Mouse (Mus musculus) T-cell, adult 2 months (primary cell): Measurements from ENCODE around the gene Fermt1.

Experiments used
- DNase-seq: peaks from one replicate; pipeline ENCODE4 v3.0.0; 2022; ENCODE audit warnings: low spot score

Fermt1 gene

GRCm38 (mm10) chr2:132945326-132946207 lies at the start of gene Fermt1:
Fermt1 (minus strand) TSS chr2:132945906.
- no peak for DNase-seq

- no peak for DNase-seq
Measured at GRCm38 (mm10) chr2:132992659-132993531, 47.2 kb upstream of the Fermt1 start.

- no peak for DNase-seq
Measured at GRCm38 (mm10) chr2:132989778-132990564, 44.3 kb upstream of the Fermt1 start.

- no peak for DNase-seq
Measured at GRCm38 (mm10) chr2:132973346-132973745, 27.6 kb upstream of the Fermt1 start.

- no peak for DNase-seq
Measured at GRCm38 (mm10) chr2:132970772-132971173, 25.1 kb upstream of the Fermt1 start.

- DNase-seq = no peak
Measured at GRCm38 (mm10) chr2:132957786-132958185, 12.1 kb upstream of the Fermt1 start.

- DNase-seq = no peak
Measured at GRCm38 (mm10) chr2:132952197-132952596, 6.5 kb upstream of the Fermt1 start.

GRCm38 (mm10) chr2:132948174-132948573 lies 2.5 kb upstream of the Fermt1 start:
- no peak for DNase-seq

- DNase-seq = no peak
Measured at GRCm38 (mm10) chr2:132946976-132947375, 1.3 kb upstream of the Fermt1 start.

GRCm38 (mm10) chr2:132944711-132945325 lies 888 bp downstream of the Fermt1 start:
- DNase-seq = no peak

- DNase-seq = no peak
Measured at GRCm38 (mm10) chr2:132943997-132944396, 1.7 kb downstream of the Fermt1 start.

- DNase-seq = no peak
Measured at GRCm38 (mm10) chr2:132943596-132943995, 2.1 kb downstream of the Fermt1 start.

GRCm38 (mm10) chr2:132939056-132939455 lies 6.7 kb downstream of the Fermt1 start:
- no peak for DNase-seq

- DNase-seq = no peak
Measured at GRCm38 (mm10) chr2:132936176-132936575, 9.5 kb downstream of the Fermt1 start.

GRCm38 (mm10) chr2:132934711-132935110 lies 11.0 kb downstream of the Fermt1 start:
- no peak for DNase-seq

GRCm38 (mm10) chr2:132934142-132934541 lies 11.6 kb downstream of the Fermt1 start:
- DNase-seq = no peak

GRCm38 (mm10) chr2:132928999-132929398 lies 16.7 kb downstream of the Fermt1 start:
- DNase-seq = no peak

GRCm38 (mm10) chr2:132927871-132928270 lies 17.8 kb downstream of the Fermt1 start:
- no peak for DNase-seq

- no peak for DNase-seq
Measured at GRCm38 (mm10) chr2:132927298-132927697, 18.4 kb downstream of the Fermt1 start.

GRCm38 (mm10) chr2:132923290-132924085 lies 22.2 kb downstream of the Fermt1 start:
- DNase-seq = no peak
